Mouse (Mus musculus) T-cell, adult 66 days (primary cell): ENCODE results near the gene Siglecf. TPM values are rescaled to one million over a fixed set of nuclear protein-coding genes. Genes with fewer than 3 reads are reported as not detected.

Experiments
- total RNA-seq, 2 experiments: library from RNA; stranded (reverse); gene quantifications; 3 replicates in 1 of 2; 4 replicates in 1 of 2; pipeline ENCODE4 v1.2.4; 2023

Siglecf gene
- total RNA-seq, result under 1 TPM in 1 of 2 experiments, not detected in 1; 0.26 TPM

DNA sequence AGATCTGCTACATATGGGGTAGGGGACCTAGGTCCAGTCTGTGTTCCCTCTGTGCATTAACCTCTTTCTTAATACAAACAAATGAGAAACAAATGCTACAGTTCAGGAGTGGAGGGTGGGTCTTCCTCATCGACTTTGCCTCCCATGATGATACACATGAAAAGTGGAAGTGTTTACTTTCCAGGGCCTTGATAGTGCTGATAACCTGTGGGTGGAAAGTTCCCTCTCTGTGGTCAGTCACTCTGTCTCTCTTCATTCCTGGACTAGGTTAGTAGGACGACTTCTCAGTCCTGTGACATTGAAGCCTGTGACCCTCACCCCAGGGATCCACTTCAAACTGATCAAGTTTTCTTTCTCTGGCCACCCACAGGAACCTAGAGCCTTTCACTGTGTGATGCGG is at the start of gene Siglecf:
Gene Siglecf (plus strand): TSS at position 188 of the 400 bp plus-strand sequence.

DNA sequence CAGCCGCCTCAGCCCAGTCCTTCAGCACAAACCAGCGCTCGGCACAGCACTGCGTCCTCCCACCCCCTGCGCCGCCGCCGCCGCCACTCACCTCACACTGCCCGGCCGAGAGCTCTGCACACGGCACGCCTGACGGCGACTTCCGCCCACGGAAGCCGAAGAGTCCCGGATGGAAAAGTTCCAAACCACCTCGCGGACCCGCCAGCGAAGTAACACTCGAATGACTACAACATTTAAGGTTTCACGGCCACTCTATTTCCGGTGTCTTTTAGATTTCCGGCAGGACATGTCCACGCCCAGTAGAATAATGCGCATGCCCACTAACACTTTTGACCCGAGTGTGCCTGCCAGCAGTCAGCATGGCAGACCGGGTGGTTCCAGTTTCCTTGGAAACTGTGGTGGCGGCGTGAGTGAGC is 38.1 kb upstream of the Siglecf start, which contains the start of gene Zfp715:
Gene Zfp715 (minus strand): TSS at position 282 of the 416 bp plus-strand sequence.

DNA sequence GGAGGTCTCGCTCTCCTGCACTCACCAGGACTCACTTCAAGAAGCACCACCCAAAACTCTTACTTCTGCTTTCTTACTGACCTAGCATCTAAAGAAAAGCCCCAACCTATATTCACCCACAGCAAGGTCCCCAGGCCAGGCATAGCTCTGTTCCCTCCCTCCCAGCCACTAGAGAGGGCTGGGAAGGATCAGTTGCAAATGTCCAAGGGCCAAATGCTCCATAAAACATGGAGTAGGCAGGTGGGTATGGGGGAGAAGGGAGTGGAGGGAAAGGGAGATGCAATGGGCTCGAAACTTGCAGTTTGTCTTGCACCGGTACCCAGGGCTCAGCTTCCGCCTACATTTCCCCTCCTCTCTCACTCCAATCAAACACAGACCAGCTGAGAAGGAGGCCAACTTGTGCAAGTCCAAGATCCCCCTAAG is 57.0 kb downstream of the Siglecf start, which contains the start of gene Siglecg:
Gene Siglecg (plus strand): TSS at position 74 of the 423 bp plus-strand sequence.

Other genes starting within 250 kb of the Siglecf start
- gene Zfp936, start 237.1 kb upstream of the Siglecf start, total RNA-seq, result not detected
- 10 to 100 TPM; 29.2 to 29.4 TPM for gene Zfp715, start 38.0 kb upstream of the Siglecf start, total RNA-seq
- gene Siglecg, start 56.9 kb downstream of the Siglecf start, total RNA-seq, result 1 to 10 TPM; 1.7 to 1.8 TPM
- gene Lim2, start 76.3 kb downstream of the Siglecf start, total RNA-seq, result not detected
- gene Nkg7, start 85.7 kb downstream of the Siglecf start, total RNA-seq, result 100 to 1,000 TPM; 158 to 182 TPM
- gene Cldnd2, start 89.4 kb downstream of the Siglecf start, total RNA-seq, result under 1 TPM in 1 of 2 experiments, not detected in 1; 0.90 TPM
- 10 to 100 TPM; 27.9 to 44.7 TPM for gene Etfb, start 92.7 kb downstream of the Siglecf start, total RNA-seq
- not detected for gene Gm45233, start 92.8 kb downstream of the Siglecf start, total RNA-seq
- 1 to 10 TPM in 1 of 2 experiments, under 1 TPM in 1; 0.36 to 1.1 TPM for gene Vsig10l, start 111.8 kb downstream of the Siglecf start, total RNA-seq
- not detected for gene Iglon5, start 138.7 kb downstream of the Siglecf start, total RNA-seq
- gene 4931406B18Rik, start 154.6 kb downstream of the Siglecf start, total RNA-seq, result not detected
- 1 to 10 TPM in 1 of 2 experiments, under 1 TPM in 1; 0.96 to 1.0 TPM for gene Cd33, start 193.1 kb downstream of the Siglecf start, total RNA-seq
- 1 to 10 TPM; 8.2 TPM for gene Zfp658, start 210.9 kb downstream of the Siglecf start, total RNA-seq
- gene Zfp719, start 228.3 kb downstream of the Siglecf start, total RNA-seq, result 10 to 100 TPM in 1 of 2 experiments, 1 to 10 TPM in 1; 9.2 to 18.9 TPM